Mouse (Mus musculus) lung, postnatal 14 days (tissue): ENCODE measurements around the gene Foxj3.
"Not testable (repeated sequence)": the region's sequence is repeated elsewhere in the genome, so short reads cannot be mapped to it uniquely, and the experiment has no call there.

Experiments used
- DNase-seq: peaks from one replicate; pipeline ENCODE4 v3.0.0; 2021

Gene Foxj3

DNA sequence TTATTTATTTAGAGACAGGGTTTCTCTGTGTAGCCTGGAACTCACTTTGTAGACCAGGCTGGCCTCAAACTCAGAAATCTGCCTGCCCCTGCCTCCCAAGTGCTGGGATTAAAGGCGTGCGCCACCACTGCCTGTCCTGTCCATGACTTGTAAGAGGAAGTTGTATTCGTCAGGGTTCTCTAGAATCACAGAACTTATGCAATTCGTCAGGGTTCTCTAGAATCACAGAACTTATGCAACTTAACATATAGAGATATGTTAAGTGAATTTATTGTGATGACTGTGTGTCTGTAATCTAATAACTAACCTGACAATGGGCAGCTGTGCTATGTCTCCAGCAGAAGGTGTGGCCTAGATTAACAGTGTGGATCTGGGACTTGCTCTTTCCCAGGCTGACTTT lies at the start of gene Foxj3:
Foxj3 (plus strand) TSS at position 390 of the 400 bp plus-strand sequence.
- not testable (repeated sequence) for DNase-seq

DNA sequence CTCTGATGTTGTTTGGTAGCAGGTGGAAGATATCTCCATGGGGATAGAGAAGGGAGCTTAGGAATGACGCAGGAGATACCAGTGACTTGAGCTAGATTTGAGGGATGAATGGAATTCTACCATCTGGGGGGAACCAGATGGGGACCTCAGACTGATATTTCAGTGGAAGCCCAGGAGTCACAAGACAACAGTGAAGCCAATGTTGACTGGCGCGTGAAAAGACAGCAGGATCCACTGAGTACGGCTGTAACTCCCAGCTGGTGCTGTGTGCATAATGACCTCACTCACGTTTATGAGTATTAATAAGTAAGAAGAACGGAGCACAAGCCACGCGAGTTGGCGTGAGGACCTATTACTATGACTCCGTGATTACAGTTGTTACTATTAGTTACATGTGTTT lies 47.1 kb upstream of the Foxj3 start:
- DNase-seq = no peak

- peak; percentile 27 for DNase-seq
These were observed 46.0 kb upstream of the Foxj3 start for GRCm38 (mm10) chr4:119490806-119491205.

DNA sequence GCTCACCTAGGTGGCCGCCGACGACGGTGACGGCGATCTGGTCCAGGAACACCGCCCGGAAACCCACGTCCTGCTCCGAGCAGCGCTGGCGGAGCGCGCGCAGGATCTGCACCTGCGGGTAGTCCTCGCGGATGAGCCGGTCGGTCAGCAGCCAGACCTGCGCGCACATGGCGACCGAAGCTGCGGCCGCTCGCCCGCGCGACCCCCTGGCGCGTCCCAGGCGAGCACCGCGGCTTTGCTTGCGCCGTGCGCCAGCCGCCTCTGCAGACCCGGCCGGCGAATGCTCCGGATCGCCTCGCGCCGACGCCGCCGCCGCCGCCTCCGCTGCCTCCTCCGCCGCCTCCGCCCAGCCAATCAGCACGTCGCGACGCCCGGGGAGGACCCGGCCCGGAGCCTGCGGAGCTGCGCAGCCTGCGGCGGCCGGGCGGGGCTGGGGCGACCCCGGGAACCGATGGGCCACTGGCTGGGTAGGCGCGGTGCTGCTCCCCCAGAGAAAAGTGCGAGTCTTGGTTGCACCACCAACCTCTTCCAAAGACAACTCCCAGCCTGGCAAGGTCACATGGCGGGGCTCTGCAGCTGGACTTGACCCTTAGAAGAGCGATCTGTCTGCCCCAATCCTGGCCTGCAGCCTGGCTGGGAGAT lies 44.4 kb upstream of the Foxj3 start, which contains the start of gene Rimkla:
Rimkla (minus strand) TSS at position 338 of the 642 bp plus-strand sequence.
- DNase-seq = peak; percentile 67

GRCm38 (mm10) chr4:119492933-119493327 lies 43.9 kb upstream of the Foxj3 start:
- no peak for DNase-seq

- no peak for DNase-seq
These were observed 38.4 kb upstream of the Foxj3 start for GRCm38 (mm10) chr4:119498319-119498848.

GRCm38 (mm10) chr4:119511591-119511990 lies 25.2 kb upstream of the Foxj3 start:
- DNase-seq = no peak

DNA sequence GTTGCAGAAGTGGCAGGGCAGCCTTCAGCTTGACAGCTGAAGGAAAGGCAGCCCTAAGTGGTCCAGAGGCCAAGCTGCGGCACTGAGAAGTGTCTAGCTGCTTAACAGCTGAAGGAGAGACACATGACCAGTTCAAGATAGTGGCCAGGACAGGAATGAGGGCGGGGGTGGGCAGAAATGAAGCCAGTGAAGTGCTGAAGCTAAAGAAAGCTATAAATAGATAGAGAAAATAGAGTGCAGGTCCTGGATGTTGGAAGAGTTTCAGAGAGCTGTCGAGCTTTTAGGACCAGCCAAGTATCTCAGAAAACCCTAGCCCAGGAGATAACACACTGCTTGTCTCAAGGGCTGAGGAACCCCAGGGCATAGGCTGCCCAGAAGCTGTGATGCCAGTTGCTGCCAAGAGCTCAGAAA lies 24.1 kb upstream of the Foxj3 start:
- DNase-seq = peak; percentile 20

- DNase-seq = no peak
These were observed 13.2 kb upstream of the Foxj3 start for GRCm38 (mm10) chr4:119523575-119523974.

- DNase-seq = no peak
These were observed 12.8 kb upstream of the Foxj3 start for GRCm38 (mm10) chr4:119524010-119524409.

DNA sequence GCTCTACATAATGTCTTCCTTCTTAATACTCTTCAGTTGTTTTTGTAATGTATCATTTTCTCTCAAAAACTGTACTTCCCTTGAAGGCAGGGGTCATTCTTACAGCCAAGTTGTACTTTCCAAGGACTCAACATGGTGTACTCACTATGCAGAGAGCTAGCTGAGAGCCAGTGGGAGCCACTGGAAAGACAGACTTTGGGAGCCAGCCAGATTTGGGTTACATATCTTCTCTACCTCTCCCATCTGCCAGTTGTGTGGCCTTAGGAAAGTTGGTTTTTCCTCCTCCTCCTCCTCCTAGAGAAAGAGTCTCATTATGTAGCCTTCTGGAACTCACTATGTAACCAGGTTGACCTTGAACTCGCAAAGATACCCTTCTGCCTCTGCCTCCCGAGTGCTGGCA lies 12.3 kb upstream of the Foxj3 start:
- no peak for DNase-seq

- DNase-seq = no peak
These were observed 10.4 kb upstream of the Foxj3 start for GRCm38 (mm10) chr4:119526329-119526845.

GRCm38 (mm10) chr4:119531813-119532212 lies 5.0 kb upstream of the Foxj3 start:
- no peak for DNase-seq

DNA sequence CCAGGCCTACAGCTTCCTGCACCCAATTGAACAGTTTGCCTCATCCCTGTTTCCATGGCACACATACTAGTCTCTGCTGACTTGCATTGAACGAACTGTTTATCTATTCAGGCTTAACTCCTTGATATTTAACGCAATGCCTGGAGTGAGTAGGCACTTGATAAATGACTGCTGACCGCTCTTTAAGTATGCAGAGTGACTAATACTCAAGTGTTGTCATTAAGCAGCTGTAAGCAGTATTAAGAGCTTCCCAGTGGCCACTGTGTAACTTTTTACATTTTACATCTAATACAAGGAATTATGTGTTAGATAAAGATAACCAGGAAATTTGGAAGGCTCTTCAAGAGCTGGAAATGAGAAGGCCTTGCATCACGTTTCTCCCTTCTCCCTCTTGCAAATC lies 1.7 kb upstream of the Foxj3 start:
- no peak for DNase-seq

GRCm38 (mm10) chr4:119537436-119537835 lies 632 bp downstream of the Foxj3 start:
- DNase-seq = no peak

DNA sequence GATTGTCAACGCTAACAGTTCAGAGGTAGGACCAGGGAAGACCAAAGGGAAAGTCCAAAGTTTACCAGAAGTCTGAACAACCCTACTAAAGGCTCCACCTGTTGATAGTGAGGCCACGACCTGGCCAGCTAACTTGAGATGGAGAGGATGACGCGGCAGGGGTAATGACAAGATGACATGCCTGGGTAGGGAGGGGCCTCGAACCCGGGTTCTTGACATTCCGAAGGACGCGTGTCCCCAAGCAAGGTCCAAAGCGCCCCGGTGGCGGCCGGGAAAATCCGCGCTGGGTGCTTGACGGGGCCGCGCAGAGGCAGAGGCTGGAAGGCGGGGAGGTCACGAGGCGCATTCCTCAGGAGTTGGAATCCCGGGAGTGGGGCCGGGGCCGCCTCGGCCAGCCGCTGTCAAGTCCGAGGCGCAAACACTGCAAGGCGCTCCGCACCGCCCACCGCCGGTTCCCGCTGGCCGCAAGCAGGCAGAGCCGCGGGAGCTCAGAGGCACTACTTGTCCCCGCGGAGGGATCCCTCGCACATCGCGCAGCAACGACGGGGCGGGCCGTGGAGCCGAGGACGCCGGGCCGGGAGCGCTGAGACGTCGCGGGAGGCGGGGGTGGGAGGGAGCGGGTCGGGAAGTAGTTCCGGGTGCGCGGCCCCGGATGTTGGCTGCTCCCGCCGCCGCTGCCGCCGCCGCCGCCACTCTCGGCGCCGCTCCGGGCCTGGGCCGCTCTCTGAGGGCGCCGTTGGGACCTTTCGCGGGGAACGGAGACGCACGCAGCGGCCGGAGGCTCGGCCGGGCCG lies 2.4 kb downstream of the Foxj3 start, which contains the start of gene Frg2f1:
Frg2f1 (minus strand) TSS at position 499 of the 794 bp plus-strand sequence.
- peak; percentile 96 for DNase-seq

DNA sequence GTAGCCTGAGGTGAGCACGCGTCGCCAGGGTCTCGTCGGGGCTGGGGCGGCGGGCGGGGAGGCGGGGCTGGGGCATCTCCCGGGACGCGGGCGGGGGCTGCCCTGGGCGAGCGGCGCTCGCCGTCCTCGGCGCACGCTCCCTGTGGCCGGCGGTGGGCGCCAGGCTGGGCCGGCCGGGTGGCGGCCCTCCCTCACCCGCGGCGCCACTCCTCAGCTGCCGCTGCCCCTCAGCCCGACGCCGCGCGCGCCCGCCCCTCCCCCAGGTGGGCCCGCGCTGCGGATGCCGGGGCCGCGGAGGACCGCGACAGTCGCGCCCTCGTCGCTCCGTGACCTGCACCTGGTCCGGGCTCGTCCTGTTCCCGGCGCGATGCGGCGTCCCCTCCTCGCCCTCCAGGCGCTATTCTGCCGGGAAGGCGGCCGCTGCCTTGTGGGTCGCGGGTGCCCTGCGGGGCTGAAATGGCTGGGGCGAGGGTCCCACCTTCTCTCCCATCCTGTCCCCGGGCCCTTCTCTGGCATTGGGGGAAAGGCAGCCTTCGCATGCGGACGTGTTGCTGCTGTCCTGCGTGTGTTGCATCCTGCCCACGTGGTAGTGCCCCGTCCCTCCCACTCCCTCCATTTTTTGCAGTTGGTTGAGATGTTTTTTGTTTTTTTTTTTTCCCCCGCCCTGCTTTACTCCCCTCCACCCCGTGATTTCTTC lies 3.2 kb downstream of the Foxj3 start:
- peak; percentile 38 for DNase-seq

DNA sequence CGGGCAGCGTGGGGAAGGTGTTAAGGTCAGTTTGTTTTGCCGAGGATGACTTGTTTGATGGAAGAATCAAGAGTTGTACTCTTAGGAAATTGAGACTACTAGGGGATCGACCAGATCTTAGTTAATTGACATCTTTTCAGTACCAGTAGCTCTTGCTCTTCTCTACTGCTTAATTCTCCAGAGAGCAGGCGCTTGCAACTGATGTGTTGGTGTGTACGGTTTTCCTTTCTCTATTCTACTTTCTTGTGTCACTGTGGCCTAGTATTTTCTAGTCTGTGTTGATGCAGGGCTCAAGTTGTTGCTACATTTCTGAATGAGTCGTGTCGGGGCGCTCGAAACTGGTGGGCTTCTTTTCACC lies 3.7 kb downstream of the Foxj3 start:
- no peak for DNase-seq

DNA sequence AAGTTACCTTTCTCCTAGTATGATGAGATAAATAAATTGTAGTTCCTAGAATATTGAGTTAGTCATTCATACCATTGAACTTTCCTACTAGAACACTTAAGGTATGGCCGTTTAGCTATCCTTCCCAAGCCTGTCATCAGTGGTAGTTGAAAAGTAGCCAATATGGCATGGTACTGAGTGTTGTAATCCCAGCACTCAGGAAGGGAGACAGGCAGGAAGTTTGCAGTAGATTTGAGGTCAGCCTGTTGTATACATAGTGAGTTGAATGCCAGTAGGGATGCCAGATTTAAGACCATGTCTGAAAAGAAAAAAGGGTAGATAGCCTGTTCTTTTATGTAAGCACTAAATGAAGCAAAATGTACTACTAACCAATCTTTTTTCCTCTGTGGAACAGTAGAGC lies 14.1 kb downstream of the Foxj3 start:
- no peak for DNase-seq

GRCm38 (mm10) chr4:119555466-119555865 lies 18.7 kb downstream of the Foxj3 start:
- DNase-seq = no peak

GRCm38 (mm10) chr4:119563136-119563535 lies 26.3 kb downstream of the Foxj3 start:
- no peak for DNase-seq

DNA sequence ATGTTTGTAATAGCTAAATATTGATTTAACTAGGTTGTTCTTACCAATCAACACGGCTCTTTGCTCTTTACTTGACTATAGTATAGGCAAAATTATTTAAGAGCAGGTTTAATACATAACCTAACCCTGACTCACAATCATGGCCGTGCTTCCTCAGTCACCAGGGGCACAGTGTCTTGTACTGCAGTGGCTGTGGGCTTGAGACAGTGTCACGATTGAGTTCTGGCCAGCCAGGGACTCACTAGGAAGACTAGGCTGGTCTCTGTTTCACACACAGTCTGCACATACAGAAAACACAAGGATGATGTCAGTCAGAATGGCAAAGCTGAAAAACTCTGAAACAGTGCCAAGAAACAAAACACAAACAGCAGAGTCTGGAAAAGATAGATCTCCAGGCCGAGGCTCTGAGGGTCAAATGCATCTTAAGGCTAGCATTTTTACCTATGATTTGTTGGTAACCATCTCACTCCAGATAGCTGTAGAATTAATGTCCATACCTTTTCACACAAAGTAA lies 29.6 kb downstream of the Foxj3 start:
- DNase-seq = no peak

DNA sequence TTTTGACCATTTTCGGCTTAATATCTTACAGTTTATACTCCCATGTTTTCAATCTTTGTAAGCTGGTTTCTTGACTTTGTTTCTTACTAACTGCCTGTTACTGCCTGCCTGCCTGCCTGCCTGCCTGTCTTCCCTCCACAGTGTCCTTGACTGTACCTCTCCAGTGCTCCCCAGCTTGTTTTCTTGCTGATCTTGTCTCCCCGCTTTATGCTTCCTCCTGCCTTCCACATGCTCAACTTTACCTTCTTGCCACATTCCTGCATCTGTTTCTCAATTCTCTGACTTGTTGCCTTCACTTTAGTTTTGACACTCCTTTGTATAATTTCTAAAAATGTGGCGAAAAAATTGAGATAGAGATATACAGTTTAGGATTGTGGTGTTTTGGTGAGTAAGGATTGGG lies 35.9 kb downstream of the Foxj3 start:
- no peak for DNase-seq
